Mouse (Mus musculus) embryonic fibroblast, embryonic 13.5 days (primary cell): ENCODE data around the gene Cysrt1. TPM values are rescaled to one million over a fixed set of nuclear protein-coding genes. Genes with fewer than 3 reads are reported as not detected.

Source experiments
- H3K27ac ChIP-seq: 2 replicates; pipeline ENCODE4 v1.5.1; 2012; ENCODE audit warnings: low read length, control low read depth, inconsistent platforms; ENCODE audit not compliant: insufficient read depth
- H3K4me1 ChIP-seq: 2 replicates; pipeline ENCODE4 v1.6.1; 2011; ENCODE audit warnings: low read length; ENCODE audit not compliant: control insufficient read depth, insufficient read depth
- H3K4me3 ChIP-seq: 2 replicates; pipeline ENCODE4 v1.5.1; 2011; ENCODE audit warnings: mild to moderate bottlenecking, control low read depth, low read length; ENCODE audit not compliant: insufficient read depth
- CTCF ChIP-seq: IDR thresholded peaks from 2 replicates; pipeline ENCODE4 v1.5.1; 2011; ENCODE audit warnings: mild to moderate bottlenecking, control low read depth, low read length, moderate library complexity, borderline replicate concordance; ENCODE audit not compliant: insufficient read depth
- POLR2A ChIP-seq: IDR thresholded peaks from 2 replicates; pipeline ENCODE4 v1.6.1; 2011; ENCODE audit warnings: low read depth, mild to moderate bottlenecking, control low read depth, low read length, moderate library complexity
- polyA plus RNA-seq: library from polyadenylated mRNA; stranded (reverse); fragments of >200 nt; gene quantifications from 2 replicates; pipeline ENCODE4 v1.2.4, GENCODE M21; 2011; ENCODE audit warnings: low read depth; ENCODE audit not compliant: missing spikeins, insufficient read length

Cysrt1 gene
- polyA plus RNA-seq, 1 experiment, result not detected

GRCm38 (mm10) chr2:25285551-25285950, 43.3 kb upstream of the Cysrt1 start:
- no peaks in the 10 kb centered on the region for H3K4me1 ChIP-seq
- H3K27ac ChIP-seq, result no peak overlapping the region

GRCm38 (mm10) chr2:25278928-25279882, 37.0 kb upstream of the Cysrt1 start:
- TF ChIP-seq CTCF, result peak; percentile 48; the same call in 1 of the 2 replicates
- no peak for TF ChIP-seq POLR2A
- no peak overlapping the region for H3K4me3 ChIP-seq
- 0 out of 2 replicates have a peak, but pooled peaks cover 2% of the 10 kb centered on the region for H3K4me1 ChIP-seq
- H3K27ac ChIP-seq, result no peak overlapping the region

More at GRCm38 (mm10) chr2:25285551-25285950, 43.3 kb upstream of the Cysrt1 start:
- no peak overlapping the region for H3K4me3 ChIP-seq
- no peak for TF ChIP-seq CTCF
- no peak for TF ChIP-seq POLR2A

DNA sequence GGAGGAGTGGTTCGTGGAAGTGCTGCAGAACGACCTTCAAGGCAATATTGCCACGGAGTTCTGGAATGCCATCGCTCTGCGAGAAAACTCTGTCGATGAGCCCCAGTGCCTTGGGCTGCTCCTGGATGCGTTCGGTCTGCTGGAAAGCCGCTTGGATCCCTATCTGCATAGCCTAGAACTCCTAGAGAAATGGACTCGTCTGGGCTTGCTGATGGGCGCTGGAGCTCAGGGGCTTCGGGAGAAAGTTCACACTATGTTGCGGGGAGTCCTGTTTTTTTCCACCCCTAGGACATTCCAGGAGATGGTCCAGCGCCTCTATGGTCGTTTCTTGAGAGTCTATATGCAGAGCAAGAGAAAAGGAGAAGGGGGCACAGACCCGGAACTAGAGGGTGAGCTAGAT, 30.8 kb upstream of the Cysrt1 start:
- H3K27ac ChIP-seq, result no peak overlapping the region
- TF ChIP-seq CTCF (no peak), POLR2A (no peak)
- 0 out of 2 replicates have a peak, but pooled peaks cover 8% of the 10 kb centered on the region for H3K4me1 ChIP-seq
- peak overlapping the region; percentile 70 for H3K4me3 ChIP-seq

GRCm38 (mm10) chr2:25272515-25272914, 30.3 kb upstream of the Cysrt1 start:
- no peak for TF ChIP-seq CTCF
- TF ChIP-seq POLR2A, result no peak
- Histone ChIP-seq H3K4me3 (peak overlapping the region; percentile 70), H3K4me1 (0 out of 2 replicates have a peak, but pooled peaks cover 8% of the 10 kb centered on the region), H3K27ac (no peak overlapping the region)

DNA sequence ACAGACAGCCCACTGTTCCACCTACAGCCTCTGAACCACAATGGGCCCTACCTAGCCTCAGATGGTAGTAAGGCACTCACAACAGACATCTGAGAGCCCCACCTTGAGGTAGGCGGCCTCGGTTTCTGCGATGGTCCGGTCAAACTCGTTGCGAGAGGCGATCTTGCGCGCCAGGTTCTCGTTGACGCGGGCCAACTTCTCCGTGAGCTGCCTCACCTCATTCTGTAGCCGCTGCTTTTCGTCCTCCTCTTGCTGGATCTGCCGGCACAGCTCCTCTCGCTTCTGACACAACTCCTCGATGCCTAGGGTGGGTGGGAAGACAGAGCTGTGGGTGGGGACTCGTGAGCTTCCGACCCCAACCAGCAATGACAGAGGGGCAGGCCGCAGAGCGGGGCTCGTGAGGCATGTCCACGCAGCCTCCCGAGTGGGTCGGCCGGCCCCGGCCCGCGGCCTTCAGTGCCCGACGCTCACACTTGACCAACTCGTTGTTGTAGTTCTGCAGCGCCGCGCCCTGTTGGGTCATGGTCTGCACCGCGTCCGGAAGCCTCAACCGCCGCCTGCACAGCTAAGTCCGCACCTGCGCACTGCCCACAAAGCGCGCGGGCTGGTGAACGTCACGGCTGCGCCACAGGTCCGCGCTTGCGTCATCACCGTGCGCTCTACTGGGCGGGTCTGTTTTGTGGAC, 29.7 kb upstream of the Cysrt1 start, which contains the start of the genes Ssna1 and Anapc2:
Gene Ssna1, minus strand, starts transcription at position 612 of the 685 bp plus-strand sequence.
Gene Anapc2, plus strand, starts transcription at position 652 of the 685 bp plus-strand sequence.
- Histone ChIP-seq H3K27ac (no peak within 1 kb of the TSS; the same call in 1 of the 2 replicates), H3K4me3 (peak within 1 kb of the TSS; percentile 92), H3K4me1 (0 out of 2 replicates have a peak, but pooled peaks cover 8% of the 10 kb centered on the region)
- TF ChIP-seq POLR2A (peak; percentile 93), CTCF (peak; percentile 24; the same call in 1 of the 2 replicates)

- TF ChIP-seq CTCF (no peak), POLR2A (no peak)
- no peak overlapping the region for H3K4me3 ChIP-seq
- no peak overlapping the region for H3K27ac ChIP-seq
- H3K4me1 ChIP-seq, result peaks cover 9% of the 10 kb centered on the region
Measured at GRCm38 (mm10) chr2:25267746-25268309, 25.6 kb upstream of the Cysrt1 start.

DNA sequence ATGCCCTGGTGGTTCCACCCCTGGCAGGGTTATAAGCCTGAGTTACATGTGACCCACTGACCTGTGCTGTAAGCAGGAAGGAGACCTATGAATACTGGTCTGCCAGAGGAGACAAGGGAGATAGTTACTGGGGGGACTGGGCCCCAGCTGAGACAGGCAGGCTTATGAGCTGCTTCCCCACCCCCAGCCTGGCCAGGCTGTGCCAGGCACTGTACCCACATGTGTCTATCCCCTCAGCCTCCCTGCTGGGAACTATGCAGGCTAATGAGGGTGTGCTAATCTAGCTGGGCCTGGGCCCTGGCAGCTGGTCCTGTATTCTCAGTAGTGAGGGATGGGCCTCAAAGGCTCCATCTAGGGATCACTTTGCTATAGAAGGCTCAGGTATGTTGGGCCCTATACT, 25.0 kb upstream of the Cysrt1 start:
- H3K4me1 ChIP-seq, result peaks cover 9% of the 10 kb centered on the region
- no peak overlapping the region for H3K4me3 ChIP-seq
- TF ChIP-seq POLR2A, result no peak
- H3K27ac ChIP-seq, result no peak overlapping the region

DNA sequence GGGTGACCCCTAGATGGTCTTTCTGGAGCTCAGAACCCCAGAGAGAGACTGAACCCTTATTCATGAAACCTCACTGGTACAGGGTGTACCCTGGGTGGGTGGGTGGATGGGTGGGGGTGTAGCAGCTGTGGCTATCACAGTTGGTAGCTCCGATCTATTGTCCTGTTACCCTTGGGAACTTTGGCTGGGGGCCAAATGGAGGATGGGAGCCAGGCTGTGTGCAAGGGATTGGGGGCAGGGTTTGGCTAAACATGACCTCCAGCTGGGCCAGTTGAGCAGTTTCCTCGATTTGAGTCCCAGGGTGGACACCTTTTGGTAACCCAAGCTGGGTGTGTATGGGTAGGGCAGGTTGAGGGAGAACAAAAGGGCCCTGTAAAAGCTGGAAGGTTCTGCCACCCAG, 24.5 kb upstream of the Cysrt1 start:
- Histone ChIP-seq H3K4me1 (peaks cover 9% of the 10 kb centered on the region), H3K27ac (no peak overlapping the region), H3K4me3 (no peak overlapping the region)
- TF ChIP-seq CTCF, result no peak
- TF ChIP-seq POLR2A, result no peak

DNA sequence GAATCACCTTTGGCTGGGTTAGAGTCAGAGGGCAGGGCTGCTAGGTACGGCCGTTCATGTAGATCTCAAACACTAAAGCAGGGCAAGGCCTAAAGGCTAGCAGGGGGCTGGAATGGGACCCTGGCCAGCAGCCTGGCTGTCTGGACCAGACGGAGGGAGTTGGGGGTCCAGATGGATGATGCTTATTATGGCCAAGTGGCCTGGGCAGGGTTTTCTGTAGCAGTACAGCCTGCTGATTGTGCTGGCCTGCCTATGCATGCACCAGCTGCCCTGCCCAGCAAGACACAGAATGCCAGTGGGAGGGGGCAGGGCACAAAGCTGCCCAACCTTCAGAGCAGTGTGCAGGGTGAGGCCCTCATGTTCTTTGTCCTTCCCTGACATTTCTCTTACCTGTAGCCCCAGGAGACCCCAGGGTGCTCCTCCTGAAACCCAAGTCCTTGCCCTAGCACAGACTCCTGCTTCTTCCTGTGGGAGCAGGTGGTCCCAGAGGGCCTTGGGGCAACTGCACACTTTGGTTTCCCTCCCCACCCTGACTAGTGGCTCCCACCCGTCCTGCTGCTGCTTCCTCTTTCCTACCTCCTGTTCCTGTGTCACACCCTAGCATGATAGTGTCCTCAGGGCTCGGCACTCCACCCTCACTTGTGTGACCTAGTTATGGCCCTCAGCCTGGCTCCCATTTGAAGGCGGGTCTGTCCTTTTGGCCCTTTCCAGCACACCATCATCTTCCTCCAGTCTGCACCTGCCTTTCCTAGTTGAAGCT, 23.8 kb upstream of the Cysrt1 start:
- Histone ChIP-seq H3K4me1 (peaks cover 9% of the 10 kb centered on the region), H3K4me3 (no peak overlapping the region), H3K27ac (no peak overlapping the region)
- TF ChIP-seq POLR2A, result no peak
- no peak for TF ChIP-seq CTCF
